Mouse (Mus musculus) embryonic fibroblast, embryonic 13.5 days (primary cell): ENCODE results near the gene Sec23b. TPM values are rescaled to one million over a fixed set of nuclear protein-coding genes. Genes with fewer than 3 reads are reported as not detected.
"Not testable (repeated sequence)": the region's sequence is repeated elsewhere in the genome, so short reads cannot be mapped to it uniquely, and the experiment has no call there.

ENCODE experiments used
- H3K27ac ChIP-seq: 2 replicates; pipeline ENCODE4 v1.5.1; 2012; ENCODE audit warnings: low read length, control low read depth, inconsistent platforms; ENCODE audit not compliant: insufficient read depth
- H3K4me1 ChIP-seq: 2 replicates; pipeline ENCODE4 v1.6.1; 2011; ENCODE audit warnings: low read length; ENCODE audit not compliant: control insufficient read depth, insufficient read depth
- H3K4me3 ChIP-seq: 2 replicates; pipeline ENCODE4 v1.5.1; 2011; ENCODE audit warnings: mild to moderate bottlenecking, control low read depth, low read length; ENCODE audit not compliant: insufficient read depth
- CTCF ChIP-seq: IDR thresholded peaks from 2 replicates; pipeline ENCODE4 v1.5.1; 2011; ENCODE audit warnings: mild to moderate bottlenecking, control low read depth, low read length, moderate library complexity, borderline replicate concordance; ENCODE audit not compliant: insufficient read depth
- POLR2A ChIP-seq: IDR thresholded peaks from 2 replicates; pipeline ENCODE4 v1.6.1; 2011; ENCODE audit warnings: low read depth, mild to moderate bottlenecking, control low read depth, low read length, moderate library complexity
- polyA plus RNA-seq: library from polyadenylated mRNA; stranded (reverse); fragments of >200 nt; gene quantifications from 2 replicates; pipeline ENCODE4 v1.2.4, GENCODE M21; 2011; ENCODE audit warnings: low read depth; ENCODE audit not compliant: missing spikeins, insufficient read length

Gene Sec23b
- polyA plus RNA-seq, 1 experiment, result 65.8 TPM

- no peak overlapping the region for H3K4me3 ChIP-seq
- no peaks in the 10 kb centered on the region for H3K4me1 ChIP-seq
- no peak overlapping the region for H3K27ac ChIP-seq
- TF ChIP-seq CTCF (no peak), POLR2A (no peak)
Measured at GRCm38 (mm10) chr2:144545061-144545460, 11.0 kb upstream of the Sec23b start.

GRCm38 (mm10) chr2:144545481-144545880 lies 10.5 kb upstream of the Sec23b start:
- H3K27ac ChIP-seq, result no peak overlapping the region
- TF ChIP-seq POLR2A (no peak), CTCF (no peak)
- H3K4me1 ChIP-seq, result no peaks in the 10 kb centered on the region
- H3K4me3 ChIP-seq, result no peak overlapping the region

GRCm38 (mm10) chr2:144547559-144547958 lies 8.5 kb upstream of the Sec23b start:
- TF ChIP-seq POLR2A (no peak), CTCF (no peak)
- Histone ChIP-seq H3K4me1 (no peaks in the 10 kb centered on the region), H3K27ac (no peak overlapping the region), H3K4me3 (no peak overlapping the region)

GRCm38 (mm10) chr2:144550529-144550928 lies 5.5 kb upstream of the Sec23b start, which contains the start of gene Rbbp9:
Gene Rbbp9, minus strand, starts transcription at chr2:144550869.
- Histone ChIP-seq H3K4me3 (peak within 1 kb of the TSS; percentile 94), H3K4me1 (no peaks in the 10 kb centered on the region), H3K27ac (no peak within 1 kb of the TSS)
- TF ChIP-seq CTCF, result no peak
- peak; percentile 90 for TF ChIP-seq POLR2A

- no peak overlapping the region for H3K27ac ChIP-seq
- H3K4me1 ChIP-seq, result peaks cover 5% of the 10 kb centered on the region; the same call in 1 of the 2 replicates
- no peak overlapping the region for H3K4me3 ChIP-seq
- TF ChIP-seq POLR2A (no peak), CTCF (no peak)
Measured at GRCm38 (mm10) chr2:144553905-144554304, 2.1 kb upstream of the Sec23b start.

- H3K4me3 ChIP-seq, result peak overlapping the region; percentile 86
- peak overlapping the region; percentile 94 for H3K27ac ChIP-seq
- H3K4me1 ChIP-seq, result peaks cover 5% of the 10 kb centered on the region; the same call in 1 of the 2 replicates
- TF ChIP-seq POLR2A (no peak; the same call in 1 of the 2 replicates), CTCF (no peak)
Measured at GRCm38 (mm10) chr2:144555286-144555819, 676 bp upstream of the Sec23b start.

GRCm38 (mm10) chr2:144588723-144589122 lies 32.7 kb downstream of the Sec23b start:
- Histone ChIP-seq H3K4me3 (no peak overlapping the region), H3K27ac (no peak overlapping the region), H3K4me1 (no peaks in the 10 kb centered on the region)
- TF ChIP-seq CTCF, result peak; percentile 46; the same call in 1 of the 2 replicates
- TF ChIP-seq POLR2A, result no peak

- not testable (repeated sequence) for H3K27ac ChIP-seq, H3K4me3 ChIP-seq, H3K4me1 ChIP-seq
Measured at GRCm38 (mm10) chr2:144593036-144593435, 37.0 kb downstream of the Sec23b start.

- H3K27ac ChIP-seq, result no peak within 1 kb of the TSS
- TF ChIP-seq CTCF (no peak), POLR2A (peak; percentile 89)
- no peaks in the 10 kb centered on the region for H3K4me1 ChIP-seq
- H3K4me3 ChIP-seq, result peak within 1 kb of the TSS; percentile 60
Measured at GRCm38 (mm10) chr2:144593951-144594651, 38.1 kb downstream of the Sec23b start, which contains the start of gene Smim26. Gene Smim26, plus strand, starts transcription at chr2:144594054.

GRCm38 (mm10) chr2:144598006-144598405 lies 42.0 kb downstream of the Sec23b start:
- Histone ChIP-seq H3K27ac (no peak overlapping the region), H3K4me1 (no peaks in the 10 kb centered on the region), H3K4me3 (no peak overlapping the region)
- TF ChIP-seq CTCF, result no peak
- TF ChIP-seq POLR2A, result no peak
